Mouse (Mus musculus): Measurements from ENCODE around the gene Atf7ip. TPM values are rescaled to one million over a fixed set of nuclear protein-coding genes. Genes with fewer than 3 reads are reported as not detected.

The Atf7ip gene
- polyA plus RNA-seq, 1 experiment from 2014 or later: 37.7 TPM

- DNase-seq (ENCODE audit: low spot score): peak; percentile 41
- Histone ChIP-seq H3K4me1 (peaks cover 21% of the 10 kb centered on the region; the same call in 1 of the 2 replicates), H3K36me3 (peaks cover 4% of the 10 kb centered on the region; the same call in 1 of the 2 replicates), H3K4me3 (no peak overlapping the region), H3K9me3 (no peaks in the 10 kb centered on the region), H3K27me3 (ENCODE audit: insufficient read depth, poor library complexity, severe bottlenecking) (no peaks in the 10 kb centered on the region), H3K27ac (peak overlapping the region; percentile 6)
- 67% methylated on average over 6 of the region's 6 CpGs for WGBS
Measured at GRCm38 (mm10) chr6:136490516-136491475, 15.2 kb upstream of the Atf7ip start.

GRCm38 (mm10) chr6:136491631-136492030 is 14.3 kb upstream of the Atf7ip start:
- Histone ChIP-seq H3K36me3 (peaks cover 4% of the 10 kb centered on the region; the same call in 1 of the 2 replicates), H3K9me3 (no peaks in the 10 kb centered on the region), H3K4me3 (no peak overlapping the region), H3K27me3 (ENCODE audit: insufficient read depth, poor library complexity, severe bottlenecking) (no peaks in the 10 kb centered on the region), H3K4me1 (peaks cover 21% of the 10 kb centered on the region; the same call in 1 of the 2 replicates), H3K27ac (peak overlapping the region; percentile 59)
- 91% methylated on average over 5 of the region's 5 CpGs for WGBS
- DNase-seq (ENCODE audit: low spot score): no peak

GRCm38 (mm10) chr6:136492251-136492650 is 13.7 kb upstream of the Atf7ip start:
- Histone ChIP-seq H3K36me3 (peaks cover 4% of the 10 kb centered on the region; the same call in 1 of the 2 replicates), H3K27ac (peak overlapping the region; percentile 59; the same call in 1 of the 2 replicates), H3K9me3 (no peaks in the 10 kb centered on the region), H3K4me1 (peaks cover 14% of the 10 kb centered on the region; the same call in 1 of the 2 replicates), H3K27me3 (ENCODE audit: insufficient read depth, poor library complexity, severe bottlenecking) (no peaks in the 10 kb centered on the region), H3K4me3 (no peak overlapping the region)
- 57% methylated on average over 4 of the region's 4 CpGs for WGBS
- DNase-seq (ENCODE audit: low spot score): peak; percentile 67

- 89% methylated on average over 7 of the region's 7 CpGs for WGBS
- no peak for DNase-seq (ENCODE audit: low spot score)
- no peaks in the 10 kb centered on the region for H3K9me3 ChIP-seq
- H3K27me3 ChIP-seq (ENCODE audit: insufficient read depth, poor library complexity, severe bottlenecking): no peaks in the 10 kb centered on the region
- H3K4me3 ChIP-seq: no peak overlapping the region
- peaks cover 17% of the 10 kb centered on the region; the same call in 1 of the 2 replicates for H3K4me1 ChIP-seq
- no peaks in the 10 kb centered on the region for H3K36me3 ChIP-seq
- H3K27ac ChIP-seq: no peak overlapping the region
Measured at GRCm38 (mm10) chr6:136493486-136493885, 12.5 kb upstream of the Atf7ip start.

- no peak overlapping the region for H3K27ac ChIP-seq
- H3K27me3 ChIP-seq (ENCODE audit: insufficient read depth, poor library complexity, severe bottlenecking): no peaks in the 10 kb centered on the region
- no peak overlapping the region for H3K4me3 ChIP-seq
- H3K4me1 ChIP-seq: peaks cover 17% of the 10 kb centered on the region; the same call in 1 of the 2 replicates
- no peak for DNase-seq (ENCODE audit: low spot score)
- 90% methylated on average over 12 of the region's 12 CpGs for WGBS
- no peaks in the 10 kb centered on the region for H3K36me3 ChIP-seq
- H3K9me3 ChIP-seq: no peaks in the 10 kb centered on the region
Measured at GRCm38 (mm10) chr6:136493910-136494751, 11.8 kb upstream of the Atf7ip start.

- Histone ChIP-seq H3K36me3 (no peaks in the 10 kb centered on the region), H3K4me3 (no peak overlapping the region), H3K27ac (no peak overlapping the region), H3K9me3 (no peaks in the 10 kb centered on the region), H3K27me3 (ENCODE audit: insufficient read depth, poor library complexity, severe bottlenecking) (no peaks in the 10 kb centered on the region), H3K4me1 (peaks cover 22% of the 10 kb centered on the region; the same call in 1 of the 2 replicates)
- WGBS: 92% methylated on average over 12 of the region's 12 CpGs
- no peak for DNase-seq (ENCODE audit: low spot score)
Measured at GRCm38 (mm10) chr6:136495023-136495422, 10.9 kb upstream of the Atf7ip start.

GRCm38 (mm10) chr6:136497744-136498143 is 8.2 kb upstream of the Atf7ip start:
- DNase-seq (ENCODE audit: low spot score): no peak
- no peaks in the 10 kb centered on the region for H3K27me3 ChIP-seq (ENCODE audit: insufficient read depth, poor library complexity, severe bottlenecking)
- H3K9me3 ChIP-seq: no peaks in the 10 kb centered on the region
- H3K4me3 ChIP-seq: no peak overlapping the region
- 0 out of 2 replicates have a peak, but pooled peaks cover 9% of the 10 kb centered on the region for H3K4me1 ChIP-seq
- peak overlapping the region; percentile 26 for H3K27ac ChIP-seq
- WGBS: 68% methylated on average over 5 of the region's 5 CpGs
- H3K36me3 ChIP-seq: no peaks in the 10 kb centered on the region

- Histone ChIP-seq H3K9me3 (no peaks in the 10 kb centered on the region), H3K36me3 (no peaks in the 10 kb centered on the region), H3K27me3 (ENCODE audit: insufficient read depth, poor library complexity, severe bottlenecking) (no peaks in the 10 kb centered on the region), H3K4me1 (0 out of 2 replicates have a peak, but pooled peaks cover 9% of the 10 kb centered on the region), H3K4me3 (no peak overlapping the region), H3K27ac (peak overlapping the region; percentile 42; the same call in 1 of the 2 replicates)
- DNase-seq (ENCODE audit: low spot score): no peak
- 46% methylated on average over 10 of the region's 10 CpGs for WGBS
Measured at GRCm38 (mm10) chr6:136499292-136499977, 6.5 kb upstream of the Atf7ip start.

GRCm38 (mm10) chr6:136508652-136509051 is 2.7 kb downstream of the Atf7ip start:
- no peaks in the 10 kb centered on the region for H3K36me3 ChIP-seq
- 86% methylated on average over 3 of the region's 3 CpGs for WGBS
- no peaks in the 10 kb centered on the region for H3K4me1 ChIP-seq
- no peak overlapping the region for H3K27ac ChIP-seq
- H3K9me3 ChIP-seq: no peaks in the 10 kb centered on the region
- H3K27me3 ChIP-seq (ENCODE audit: insufficient read depth, poor library complexity, severe bottlenecking): no peaks in the 10 kb centered on the region
- no peak overlapping the region for H3K4me3 ChIP-seq
- peak; percentile 66 for DNase-seq (ENCODE audit: low spot score)

- DNase-seq (ENCODE audit: low spot score): no peak
- H3K4me3 ChIP-seq: no peak overlapping the region
- H3K27me3 ChIP-seq (ENCODE audit: insufficient read depth, poor library complexity, severe bottlenecking): no peaks in the 10 kb centered on the region
- WGBS: 75% methylated on average over 7 of the region's 7 CpGs
- H3K27ac ChIP-seq: no peak overlapping the region
- H3K4me1 ChIP-seq: no peaks in the 10 kb centered on the region
- peaks cover 6% of the 10 kb centered on the region; the same call in 1 of the 2 replicates for H3K9me3 ChIP-seq
- H3K36me3 ChIP-seq: no peaks in the 10 kb centered on the region
Measured at GRCm38 (mm10) chr6:136510945-136511344, 5.0 kb downstream of the Atf7ip start.

- Histone ChIP-seq H3K4me1 (no peaks in the 10 kb centered on the region), H3K4me3 (no peak overlapping the region), H3K36me3 (no peaks in the 10 kb centered on the region), H3K27ac (no peak overlapping the region), H3K9me3 (peaks cover 6% of the 10 kb centered on the region; the same call in 1 of the 2 replicates), H3K27me3 (ENCODE audit: insufficient read depth, poor library complexity, severe bottlenecking) (no peaks in the 10 kb centered on the region)
- DNase-seq (ENCODE audit: low spot score): no peak
- WGBS: 79% methylated on average over 3 of the region's 3 CpGs
Measured at GRCm38 (mm10) chr6:136512351-136512750, 6.4 kb downstream of the Atf7ip start.

- H3K27ac ChIP-seq: no peak overlapping the region
- WGBS: 91% methylated on average over 6 of the region's 6 CpGs
- 0 out of 2 replicates have a peak, but pooled peaks cover 3% of the 10 kb centered on the region for H3K36me3 ChIP-seq
- no peak overlapping the region for H3K4me3 ChIP-seq
- peaks cover 6% of the 10 kb centered on the region; the same call in 1 of the 2 replicates for H3K9me3 ChIP-seq
- no peaks in the 10 kb centered on the region for H3K4me1 ChIP-seq
- DNase-seq (ENCODE audit: low spot score): no peak
- H3K27me3 ChIP-seq (ENCODE audit: insufficient read depth, poor library complexity, severe bottlenecking): no peaks in the 10 kb centered on the region
Measured at GRCm38 (mm10) chr6:136516626-136517025, 10.7 kb downstream of the Atf7ip start.

Measured in heart, embryonic 10.5 days (tissue).